Mouse (Mus musculus): Measurements from ENCODE around the gene Gm49380. TPM values are rescaled to one million over a fixed set of nuclear protein-coding genes. Genes with fewer than 3 reads are reported as not detected.
"Not testable (repeated sequence)": the region's sequence is repeated elsewhere in the genome, so short reads cannot be mapped to it uniquely, and the experiment has no call there.

Gene Gm49380
- polyA plus RNA-seq, 1 experiment from 2014 or later = not detected

- Histone ChIP-seq H3K4me3 (ENCODE audit: low read depth, low read length) (no peak overlapping the region), H3K27me3 (replicated peaks; ENCODE audit: control insufficient read depth, insufficient read depth, low read length) (no peaks in the 10 kb centered on the region), H3K36me3 (ENCODE audit: control insufficient read depth, insufficient read depth, low read length) (no peaks in the 10 kb centered on the region), H3K4me1 (replicated peaks; ENCODE audit: control insufficient read depth, insufficient read depth, low read length) (no peaks in the 10 kb centered on the region), H3K4me2 (no peak overlapping the region), H3K9ac (ENCODE audit: low read depth, low read length) (no peak overlapping the region), H3K9me3 (ENCODE audit: control insufficient read depth, low read length) (no peaks in the 10 kb centered on the region), H3K27ac (ENCODE audit: low read depth, low read length) (no peak overlapping the region)
- DNase-seq (ENCODE audit: low spot score) = no peak
- WGBS = 44% methylated on average over 5 of the region's 5 CpGs
- no peak for ATAC-seq (replicated peaks; ENCODE audit: low FRiP score)
These were observed 5.7 kb upstream of the Gm49380 start for GRCm38 (mm10) chr9:44119011-44119410.

DNA sequence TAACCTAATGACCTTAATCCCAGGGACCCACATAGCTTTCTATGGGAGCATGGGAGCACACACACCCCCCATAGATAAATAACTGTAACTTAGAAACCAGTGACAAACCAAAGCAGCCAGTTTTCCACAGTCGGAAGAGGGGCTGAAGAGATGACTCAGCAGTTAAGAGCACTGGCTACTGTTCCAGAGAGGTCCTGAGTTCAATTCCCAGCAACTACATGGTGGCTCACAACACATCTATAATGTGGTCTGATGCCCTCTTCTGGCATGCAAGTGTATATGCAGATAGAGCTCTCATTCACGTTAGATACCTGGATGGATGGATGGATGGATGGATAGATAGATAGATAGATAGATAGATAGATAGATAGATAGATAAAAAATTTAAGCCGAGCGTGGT, 2.9 kb upstream of the Gm49380 start:
- Histone ChIP-seq H3K27me3 (replicated peaks; ENCODE audit: control insufficient read depth, insufficient read depth, low read length) (no peaks in the 10 kb centered on the region), H3K27ac (ENCODE audit: low read depth, low read length) (no peak overlapping the region), H3K9ac (ENCODE audit: low read depth, low read length) (no peak overlapping the region), H3K4me2 (no peak overlapping the region), H3K4me1 (replicated peaks; ENCODE audit: control insufficient read depth, insufficient read depth, low read length) (no peaks in the 10 kb centered on the region), H3K36me3 (ENCODE audit: control insufficient read depth, insufficient read depth, low read length) (no peaks in the 10 kb centered on the region), H3K9me3 (ENCODE audit: control insufficient read depth, low read length) (no peaks in the 10 kb centered on the region), H3K4me3 (ENCODE audit: low read depth, low read length) (no peak overlapping the region)
- 80% methylated on average over 4 of the region's 4 CpGs for WGBS
- ATAC-seq (replicated peaks; ENCODE audit: low FRiP score) (no peak), DNase-seq (ENCODE audit: low spot score) (no peak)

DNA sequence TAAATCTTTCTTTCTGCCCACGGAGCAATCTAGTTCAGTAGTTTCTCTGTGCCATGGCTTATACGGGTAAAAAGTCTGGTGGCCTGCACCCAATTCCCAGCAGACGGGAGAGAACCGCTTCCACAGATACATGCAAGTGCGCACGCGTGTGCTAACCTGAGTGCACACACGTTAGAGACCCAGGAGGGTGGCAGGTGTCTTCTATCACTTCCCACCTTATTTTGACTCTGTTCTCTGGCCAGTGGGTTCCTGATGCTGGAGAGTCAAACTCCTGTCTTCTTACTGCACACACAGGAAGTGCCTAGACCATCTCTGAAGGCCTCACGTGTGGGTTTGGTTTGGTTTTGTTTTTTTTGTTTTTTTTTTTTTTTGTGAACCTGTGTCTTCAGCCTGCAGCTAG, 2.3 kb upstream of the Gm49380 start:
- Histone ChIP-seq H3K4me3 (ENCODE audit: low read depth, low read length) (no peak overlapping the region), H3K4me1 (replicated peaks; ENCODE audit: control insufficient read depth, insufficient read depth, low read length) (peaks cover 1% of the 10 kb centered on the region; the same call in 1 of the 2 replicates), H3K27me3 (replicated peaks; ENCODE audit: control insufficient read depth, insufficient read depth, low read length) (no peaks in the 10 kb centered on the region), H3K9me3 (ENCODE audit: control insufficient read depth, low read length) (no peaks in the 10 kb centered on the region), H3K4me2 (no peak overlapping the region), H3K36me3 (ENCODE audit: control insufficient read depth, insufficient read depth, low read length) (no peaks in the 10 kb centered on the region), H3K9ac (ENCODE audit: low read depth, low read length) (no peak overlapping the region), H3K27ac (ENCODE audit: low read depth, low read length) (no peak overlapping the region)
- no peak for ATAC-seq (replicated peaks; ENCODE audit: low FRiP score)
- no peak for DNase-seq (ENCODE audit: low spot score)
- 85% methylated on average over 9 of the region's 9 CpGs for WGBS

DNA sequence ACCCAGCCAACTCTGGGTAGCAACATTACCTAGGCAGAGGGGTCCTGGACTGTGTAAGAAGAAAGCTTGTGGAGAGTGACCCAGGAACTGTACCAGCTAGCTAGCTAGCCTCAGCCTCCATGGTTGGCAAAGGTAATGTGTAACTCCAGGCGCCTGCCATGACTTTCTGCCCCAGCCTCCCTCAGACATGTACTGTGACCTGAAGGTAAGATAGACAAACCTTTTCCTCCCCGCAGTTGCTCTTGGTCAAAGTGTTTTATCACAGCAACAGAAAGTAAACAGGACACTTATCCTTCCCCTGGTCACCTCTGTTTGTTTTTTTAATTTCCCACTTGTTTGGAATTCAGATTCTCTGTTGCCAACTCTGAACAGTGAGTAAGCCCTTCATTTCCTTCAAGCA, 1.2 kb upstream of the Gm49380 start:
- Histone ChIP-seq H3K9ac (ENCODE audit: low read depth, low read length) (no peak overlapping the region), H3K36me3 (ENCODE audit: control insufficient read depth, insufficient read depth, low read length) (no peaks in the 10 kb centered on the region; the same call in 1 of the 2 replicates), H3K27ac (ENCODE audit: low read depth, low read length) (no peak overlapping the region), H3K9me3 (ENCODE audit: control insufficient read depth, low read length) (no peaks in the 10 kb centered on the region), H3K27me3 (replicated peaks; ENCODE audit: control insufficient read depth, insufficient read depth, low read length) (no peaks in the 10 kb centered on the region), H3K4me1 (replicated peaks; ENCODE audit: control insufficient read depth, insufficient read depth, low read length) (peaks cover 13% of the 10 kb centered on the region), H3K4me3 (ENCODE audit: low read depth, low read length) (no peak overlapping the region), H3K4me2 (no peak overlapping the region)
- no peak for DNase-seq (ENCODE audit: low spot score)
- 76% methylated on average over 2 of the region's 2 CpGs for WGBS
- no peak for ATAC-seq (replicated peaks; ENCODE audit: low FRiP score)

DNA sequence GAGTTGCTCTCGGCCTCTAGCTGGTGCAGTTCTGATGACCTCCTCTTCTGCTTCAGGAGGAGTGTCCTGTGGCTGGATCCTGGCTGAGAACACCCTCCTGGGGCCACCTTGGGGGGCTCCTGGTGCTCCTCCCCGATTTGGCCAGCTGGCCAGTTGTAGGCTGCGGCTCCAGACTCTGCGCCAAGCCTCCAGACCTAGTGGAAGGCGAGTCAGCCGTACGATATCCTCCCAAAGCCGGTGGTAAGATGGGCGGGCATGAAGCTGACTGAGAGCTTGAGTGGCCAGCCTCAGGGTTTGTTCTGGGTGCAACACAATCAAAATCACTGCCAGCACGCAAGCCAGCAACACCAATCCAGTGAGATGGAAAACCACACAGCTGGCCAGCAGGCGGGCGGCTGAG, 1.4 kb downstream of the Gm49380 start:
- H3K9ac ChIP-seq (ENCODE audit: low read depth, low read length); DNase-seq (ENCODE audit: low spot score); H3K9me3 ChIP-seq (ENCODE audit: control insufficient read depth, low read length); H3K27ac ChIP-seq (ENCODE audit: low read depth, low read length); ATAC-seq (replicated peaks; ENCODE audit: low FRiP score); H3K27me3 ChIP-seq (replicated peaks; ENCODE audit: control insufficient read depth, insufficient read depth, low read length): not testable (repeated sequence)
- WGBS = 72% methylated on average over 9 of the region's 12 CpGs
- H3K4me1 ChIP-seq (replicated peaks; ENCODE audit: control insufficient read depth, insufficient read depth, low read length) = peaks cover 38% of the 10 kb centered on the region
- peak overlapping the region; percentile 61 for H3K4me2 ChIP-seq
- H3K36me3 ChIP-seq (ENCODE audit: control insufficient read depth, insufficient read depth, low read length) = peaks cover 11% of the 10 kb centered on the region
- H3K4me3 ChIP-seq (ENCODE audit: low read depth, low read length) = 0 out of 2 replicates have a peak overlapping the region, but pooled peaks have one; percentile 10

GRCm38 (mm10) chr9:44109360-44110095, 3.8 kb downstream of the Gm49380 start:
- H3K4me1 ChIP-seq (replicated peaks; ENCODE audit: control insufficient read depth, insufficient read depth, low read length) = peaks cover 38% of the 10 kb centered on the region

GRCm38 (mm10) chr9:44108269-44109055, 4.8 kb downstream of the Gm49380 start:
- H3K4me3 ChIP-seq (ENCODE audit: low read depth, low read length) = 0 out of 2 replicates have a peak overlapping the region, but pooled peaks have one; percentile 4
- H3K4me2 ChIP-seq = peak overlapping the region; percentile 52
- H3K27ac ChIP-seq (ENCODE audit: low read depth, low read length) = no peak overlapping the region
- H3K27me3 ChIP-seq (replicated peaks; ENCODE audit: control insufficient read depth, insufficient read depth, low read length) = no peaks in the 10 kb centered on the region
- peaks cover 11% of the 10 kb centered on the region for H3K36me3 ChIP-seq (ENCODE audit: control insufficient read depth, insufficient read depth, low read length)
- peaks cover 38% of the 10 kb centered on the region for H3K4me1 ChIP-seq (replicated peaks; ENCODE audit: control insufficient read depth, insufficient read depth, low read length)
- H3K9me3 ChIP-seq (ENCODE audit: control insufficient read depth, low read length) = no peaks in the 10 kb centered on the region
- WGBS = 81% methylated on average over 31 of the region's 31 CpGs
- no peak for ATAC-seq (replicated peaks; ENCODE audit: low FRiP score)
- DNase-seq (ENCODE audit: low spot score) = no peak
- no peak overlapping the region for H3K9ac ChIP-seq (ENCODE audit: low read depth, low read length)

More at GRCm38 (mm10) chr9:44109360-44110095, 3.8 kb downstream of the Gm49380 start:
- H3K36me3 ChIP-seq (ENCODE audit: control insufficient read depth, insufficient read depth, low read length) = peaks cover 11% of the 10 kb centered on the region
- DNase-seq (ENCODE audit: low spot score) (peak; percentile 70), ATAC-seq (replicated peaks; ENCODE audit: low FRiP score) (no peak)
- H3K9ac ChIP-seq (ENCODE audit: low read depth, low read length) = 0 out of 2 replicates have a peak overlapping the region, but pooled peaks have one; percentile 22
- H3K9me3 ChIP-seq (ENCODE audit: control insufficient read depth, low read length) = no peaks in the 10 kb centered on the region
- peak overlapping the region; percentile 52 for H3K4me2 ChIP-seq
- 0 out of 2 replicates have a peak overlapping the region, but pooled peaks have one; percentile 8 for H3K4me3 ChIP-seq (ENCODE audit: low read depth, low read length)
- 31% methylated on average over 9 of the region's 9 CpGs for WGBS
- H3K27ac ChIP-seq (ENCODE audit: low read depth, low read length) = no peak overlapping the region; the same call in 1 of the 2 replicates
- no peaks in the 10 kb centered on the region for H3K27me3 ChIP-seq (replicated peaks; ENCODE audit: control insufficient read depth, insufficient read depth, low read length)

DNA sequence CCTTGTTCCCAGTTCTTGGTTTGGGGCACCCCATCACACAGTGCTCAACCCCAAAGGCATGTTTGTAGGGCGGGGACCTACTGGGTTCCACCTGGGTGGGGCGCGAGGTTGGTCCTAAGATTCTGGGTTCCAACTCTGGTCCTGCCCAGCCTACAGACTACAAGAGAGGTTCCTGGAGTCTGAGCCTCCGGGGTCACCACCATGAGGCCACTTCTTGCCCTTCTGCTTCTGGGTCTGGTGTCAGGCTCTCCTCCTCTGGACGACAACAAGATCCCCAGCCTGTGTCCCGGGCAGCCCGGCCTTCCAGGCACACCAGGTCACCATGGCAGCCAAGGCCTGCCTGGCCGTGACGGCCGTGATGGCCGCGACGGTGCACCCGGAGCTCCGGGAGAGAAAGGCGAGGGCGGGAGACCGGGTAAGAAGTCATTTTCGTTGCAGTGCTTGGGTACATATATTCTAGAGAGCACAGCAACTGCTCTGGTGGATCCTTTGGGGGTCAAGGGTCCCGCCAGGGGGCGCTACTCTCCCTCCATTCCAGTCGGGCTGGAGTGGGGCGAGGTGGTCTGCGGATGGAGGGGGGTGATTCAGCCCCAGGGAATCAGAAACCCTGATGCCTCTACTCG, 5.6 kb downstream of the Gm49380 start:
- H3K36me3 ChIP-seq (ENCODE audit: control insufficient read depth, insufficient read depth, low read length) = peaks cover 11% of the 10 kb centered on the region
- H3K9me3 ChIP-seq (ENCODE audit: control insufficient read depth, low read length) = no peaks in the 10 kb centered on the region
- no peak overlapping the region for H3K4me3 ChIP-seq (ENCODE audit: low read depth, low read length)
- H3K27me3 ChIP-seq (replicated peaks; ENCODE audit: control insufficient read depth, insufficient read depth, low read length) = no peaks in the 10 kb centered on the region
- no peak overlapping the region for H3K9ac ChIP-seq (ENCODE audit: low read depth, low read length)
- H3K4me2 ChIP-seq = 0 out of 2 replicates have a peak overlapping the region, but pooled peaks have one; percentile 9
- H3K27ac ChIP-seq (ENCODE audit: low read depth, low read length) = no peak overlapping the region
- peaks cover 38% of the 10 kb centered on the region for H3K4me1 ChIP-seq (replicated peaks; ENCODE audit: control insufficient read depth, insufficient read depth, low read length)
- 56% methylated on average over 25 of the region's 25 CpGs for WGBS
- DNase-seq (ENCODE audit: low spot score) = no peak
- ATAC-seq (replicated peaks; ENCODE audit: low FRiP score) = no peak
